Mouse (Mus musculus) liver, embryonic 15.5 days (tissue): ENCODE results near the gene Klhdc7a. TPM values are rescaled to one million over a fixed set of nuclear protein-coding genes. Genes with fewer than 3 reads are reported as not detected.

ENCODE experiments used
- ATAC-seq: fragments of 200-750 bp; cut with Nextera tagmentation; 2 replicates; pipeline ENCODE4 v1.8.0; 2017; ENCODE audit warnings: moderate number of reproducible peaks, mild to moderate bottlenecking, moderate library complexity; ENCODE audit not compliant: insufficient read depth
- H3K27ac ChIP-seq: fragments of 300-500 bp; sonication (generic); replicated peaks from 2 replicates; pipeline ENCODE4 v1.5.1; 2015; ENCODE audit warnings: mild to moderate bottlenecking, inconsistent platforms
- H3K27me3 ChIP-seq: fragments of 300-500 bp; sonication (generic); 2 replicates; pipeline ENCODE4 v1.6.1; 2015; ENCODE audit warnings: mild to moderate bottlenecking, inconsistent platforms
- H3K36me3 ChIP-seq: fragments of 300-500 bp; sonication (generic); replicated peaks from 2 replicates; pipeline ENCODE4 v1.6.1; 2015; ENCODE audit warnings: moderate library complexity, mild to moderate bottlenecking, inconsistent platforms
- H3K4me1 ChIP-seq: fragments of 300-500 bp; sonication (generic); replicated peaks from 2 replicates; pipeline ENCODE4 v1.6.1; 2015; ENCODE audit warnings: inconsistent platforms
- H3K4me2 ChIP-seq: fragments of 300-500 bp; sonication (generic); 2 replicates; pipeline ENCODE4 v1.6.1; 2015; ENCODE audit warnings: moderate library complexity, mild to moderate bottlenecking, inconsistent platforms
- H3K4me3 ChIP-seq: fragments of 300-500 bp; sonication (generic); replicated peaks from 2 replicates; pipeline ENCODE4 v1.5.1; 2015; ENCODE audit warnings: mild to moderate bottlenecking, inconsistent platforms
- H3K9ac ChIP-seq: fragments of 300-500 bp; sonication (generic); 2 replicates; pipeline ENCODE4 v1.6.1; 2015; ENCODE audit warnings: moderate library complexity, mild to moderate bottlenecking, inconsistent platforms
- H3K9me3 ChIP-seq: fragments of 300-500 bp; sonication (generic); replicated peaks from 2 replicates; pipeline ENCODE4 v1.6.1; 2016; ENCODE audit warnings: inconsistent platforms
- WGBS: fragments of 180-500 bp; shearing (Covaris S2); methylation state at CpG from one replicate; pipeline ENCODE4 v1.1.7; 2015; ENCODE audit warnings: mixed read lengths; ENCODE audit not compliant: insufficient replicate concordance; 5-methylcytosine and 5-hydroxymethylcytosine counted together
- polyA plus RNA-seq: library from polyadenylated mRNA; unstranded; fragments of >200 nt; fragmentation: Nextera tagmentation; extraction: Ambion mirVana; gene quantifications from 2 replicates; pipeline ENCODE4 v1.2.1, GENCODE M21; 2015

The Klhdc7a gene
- polyA plus RNA-seq, 1 experiment from 2014 or later, result 0.52 TPM

DNA sequence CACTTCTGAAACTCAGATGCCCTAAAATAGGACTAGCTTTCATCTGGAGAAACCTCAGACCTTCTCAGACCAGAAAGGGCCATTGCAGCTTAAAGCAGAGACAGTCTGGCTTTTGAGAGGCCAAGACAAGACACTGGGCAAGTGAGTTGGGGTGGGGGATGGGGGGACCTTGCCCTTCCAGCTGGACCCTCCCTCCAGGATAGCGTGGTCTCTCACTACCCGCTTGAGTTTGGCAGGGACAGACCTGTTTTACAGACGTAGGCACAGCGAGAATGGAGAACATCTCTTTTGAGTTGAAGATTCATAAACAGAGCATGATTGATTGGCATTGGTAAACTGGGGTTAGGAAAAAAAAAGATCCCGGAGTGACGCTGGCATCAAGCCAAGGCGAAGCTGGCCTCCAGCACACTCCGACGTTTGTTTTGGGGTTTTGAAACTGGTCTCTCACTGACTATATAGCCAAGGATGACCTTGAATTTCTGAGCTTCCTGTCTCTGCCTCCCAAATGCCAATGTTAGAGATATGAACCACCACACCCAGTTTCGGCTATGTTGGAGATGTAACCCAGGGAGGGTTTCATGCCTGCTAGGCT is 7.0 kb downstream of the Klhdc7a start:
- Histone ChIP-seq H3K4me3 (no peak overlapping the region), H3K27me3 (no peaks in the 10 kb centered on the region), H3K36me3 (no peaks in the 10 kb centered on the region), H3K4me1 (no peaks in the 10 kb centered on the region), H3K9me3 (no peaks in the 10 kb centered on the region), H3K4me2 (no peak overlapping the region), H3K27ac (no peak overlapping the region), H3K9ac (no peak overlapping the region)
- WGBS, result 68% methylated on average over 10 of the region's 10 CpGs
- ATAC-seq, result no peak

DNA sequence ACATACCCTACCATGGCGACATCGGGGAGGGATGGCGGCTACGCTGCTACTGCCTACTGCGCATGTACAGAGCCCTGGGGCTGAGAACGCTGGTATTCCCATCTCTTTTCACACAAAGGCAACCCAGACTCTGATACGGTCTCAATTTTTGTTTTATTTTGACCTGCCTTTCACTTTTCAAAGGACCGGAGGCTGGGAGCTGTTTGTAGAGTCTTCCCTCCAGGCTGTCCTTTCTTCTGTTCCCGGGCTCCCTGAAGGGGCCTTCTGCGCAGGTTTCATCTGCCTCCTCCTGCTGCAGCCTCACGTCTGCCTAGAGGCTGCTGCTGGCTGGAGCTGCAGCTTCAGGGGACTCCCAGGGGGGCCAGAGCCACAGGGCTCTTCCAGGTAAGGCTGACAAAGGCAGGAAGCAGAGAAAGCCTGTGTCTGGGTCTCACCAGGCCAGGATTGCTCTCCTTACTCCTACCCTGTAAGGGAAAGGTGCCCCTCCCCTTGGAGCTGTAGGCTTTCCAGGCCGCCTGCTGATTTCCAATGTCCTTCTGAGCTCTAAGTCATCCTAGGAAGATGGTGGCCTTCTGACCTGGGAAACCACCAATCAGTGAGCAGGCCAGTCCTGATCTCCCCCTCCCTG is 7.6 kb downstream of the Klhdc7a start:
- H3K36me3 ChIP-seq, result no peaks in the 10 kb centered on the region
- ATAC-seq, result no peak

GRCm38 (mm10) chr4:139959188-139959587 is 8.6 kb downstream of the Klhdc7a start:
- 60% methylated on average over 3 of the region's 3 CpGs for WGBS
- Histone ChIP-seq H3K9me3 (no peaks in the 10 kb centered on the region), H3K4me1 (no peaks in the 10 kb centered on the region), H3K9ac (no peak overlapping the region), H3K4me3 (no peak overlapping the region), H3K36me3 (no peaks in the 10 kb centered on the region), H3K27me3 (no peaks in the 10 kb centered on the region), H3K27ac (no peak overlapping the region), H3K4me2 (no peak overlapping the region)
- ATAC-seq, result no peak

More for the DNA sequence above, 7.6 kb downstream of the Klhdc7a start:
- Histone ChIP-seq H3K9me3 (no peaks in the 10 kb centered on the region), H3K4me1 (no peaks in the 10 kb centered on the region), H3K4me3 (no peak overlapping the region), H3K27ac (no peak overlapping the region), H3K9ac (no peak overlapping the region), H3K4me2 (no peak overlapping the region), H3K27me3 (no peaks in the 10 kb centered on the region)
- 71% methylated on average over 12 of the region's 12 CpGs for WGBS

DNA sequence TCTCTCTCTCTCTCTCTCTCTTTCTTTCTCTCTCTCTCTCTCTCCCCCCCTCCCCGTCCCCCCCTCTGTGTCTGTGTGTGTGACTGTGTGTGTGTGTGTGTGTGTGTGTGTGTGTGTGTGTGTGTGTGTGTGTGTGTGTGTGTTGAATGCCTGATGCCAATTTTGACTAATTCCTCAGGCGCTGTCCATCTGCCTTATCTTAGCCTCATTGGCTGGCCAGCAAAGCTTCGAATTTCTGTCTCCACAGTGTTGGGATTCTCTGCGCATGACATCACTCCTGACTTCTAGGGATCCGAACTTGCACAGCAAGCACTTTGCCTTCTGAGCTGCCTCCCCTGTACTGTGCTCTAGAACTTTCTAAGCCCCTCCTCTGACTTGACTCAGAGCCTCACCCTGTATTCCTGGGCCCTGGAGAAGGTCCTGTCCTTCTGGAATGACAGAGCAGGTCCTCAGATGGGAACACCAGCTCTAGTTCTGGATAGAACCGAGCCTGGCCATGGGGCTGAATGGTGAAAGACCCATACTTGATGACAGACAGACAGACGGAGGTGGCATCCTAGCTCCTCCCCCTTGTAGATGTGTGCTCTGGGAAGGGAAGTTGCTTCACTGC is 16.8 kb downstream of the Klhdc7a start:
- Histone ChIP-seq H3K4me3 (no peak overlapping the region), H3K4me1 (no peaks in the 10 kb centered on the region), H3K9ac (no peak overlapping the region), H3K36me3 (no peaks in the 10 kb centered on the region), H3K27me3 (0 out of 2 replicates have a peak, but pooled peaks cover 6% of the 10 kb centered on the region), H3K27ac (no peak overlapping the region), H3K9me3 (no peaks in the 10 kb centered on the region), H3K4me2 (no peak overlapping the region)
- ATAC-seq, result no peak
- 41% methylated on average over 6 of the region's 7 CpGs for WGBS

- Histone ChIP-seq H3K27ac (no peak overlapping the region), H3K4me1 (no peaks in the 10 kb centered on the region), H3K4me3 (no peak overlapping the region), H3K4me2 (peak overlapping the region; percentile 11; the same call in 1 of the 2 replicates), H3K9ac (no peak overlapping the region), H3K9me3 (no peaks in the 10 kb centered on the region), H3K36me3 (no peaks in the 10 kb centered on the region), H3K27me3 (0 out of 2 replicates have a peak, but pooled peaks cover 6% of the 10 kb centered on the region)
- ATAC-seq, result no peak
- WGBS, result 2% methylated on average over 20 of the region's 20 CpGs
Observed at GRCm38 (mm10) chr4:139950431-139950848, 17.4 kb downstream of the Klhdc7a start.

DNA sequence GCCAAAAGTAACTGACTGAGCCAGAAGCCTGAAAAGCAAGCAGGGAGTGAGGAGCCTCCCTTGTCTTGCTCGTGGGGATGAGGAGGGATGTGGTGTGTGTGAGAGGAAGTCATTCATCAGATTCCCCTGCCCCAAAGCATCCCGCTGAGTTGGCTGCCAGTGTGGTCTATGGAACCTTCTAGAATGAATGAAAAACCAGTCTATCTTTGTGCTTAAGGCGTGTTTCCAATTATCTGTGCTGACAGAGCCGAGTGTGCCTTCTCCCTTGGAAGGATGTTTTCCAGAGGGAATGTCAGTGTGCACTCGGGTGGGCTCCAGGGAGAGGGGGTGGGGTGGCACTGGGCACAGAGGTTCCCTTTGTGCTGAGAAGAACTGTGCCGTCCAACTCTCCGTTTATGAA is 19.2 kb downstream of the Klhdc7a start:
- H3K27ac ChIP-seq, result no peak overlapping the region
- no peak overlapping the region for H3K4me3 ChIP-seq
- H3K9me3 ChIP-seq, result no peaks in the 10 kb centered on the region
- no peaks in the 10 kb centered on the region for H3K4me1 ChIP-seq
- no peak for ATAC-seq
- WGBS, result 26% methylated on average over 7 of the region's 7 CpGs
- no peak overlapping the region for H3K9ac ChIP-seq
- no peak overlapping the region for H3K4me2 ChIP-seq
- H3K36me3 ChIP-seq, result no peaks in the 10 kb centered on the region
- H3K27me3 ChIP-seq, result 0 out of 2 replicates have a peak, but pooled peaks cover 6% of the 10 kb centered on the region

- Histone ChIP-seq H3K9me3 (no peaks in the 10 kb centered on the region), H3K9ac (no peak overlapping the region), H3K27ac (no peak overlapping the region), H3K4me3 (no peak overlapping the region), H3K4me1 (no peaks in the 10 kb centered on the region), H3K27me3 (0 out of 2 replicates have a peak, but pooled peaks cover 6% of the 10 kb centered on the region), H3K4me2 (no peak overlapping the region), H3K36me3 (no peaks in the 10 kb centered on the region)
- no peak for ATAC-seq
- 68% methylated on average over 2 of the region's 2 CpGs for WGBS
Observed at GRCm38 (mm10) chr4:139947341-139947740, 20.5 kb downstream of the Klhdc7a start.

- Histone ChIP-seq H3K4me3 (no peak overlapping the region), H3K9me3 (no peaks in the 10 kb centered on the region), H3K36me3 (no peaks in the 10 kb centered on the region), H3K27ac (no peak overlapping the region), H3K9ac (no peak overlapping the region), H3K4me1 (no peaks in the 10 kb centered on the region), H3K4me2 (no peak overlapping the region), H3K27me3 (no peaks in the 10 kb centered on the region)
- WGBS, result 51% methylated on average over 2 of the region's 2 CpGs
- ATAC-seq, result no peak
Observed at GRCm38 (mm10) chr4:139941831-139942230, 26.0 kb downstream of the Klhdc7a start.

DNA sequence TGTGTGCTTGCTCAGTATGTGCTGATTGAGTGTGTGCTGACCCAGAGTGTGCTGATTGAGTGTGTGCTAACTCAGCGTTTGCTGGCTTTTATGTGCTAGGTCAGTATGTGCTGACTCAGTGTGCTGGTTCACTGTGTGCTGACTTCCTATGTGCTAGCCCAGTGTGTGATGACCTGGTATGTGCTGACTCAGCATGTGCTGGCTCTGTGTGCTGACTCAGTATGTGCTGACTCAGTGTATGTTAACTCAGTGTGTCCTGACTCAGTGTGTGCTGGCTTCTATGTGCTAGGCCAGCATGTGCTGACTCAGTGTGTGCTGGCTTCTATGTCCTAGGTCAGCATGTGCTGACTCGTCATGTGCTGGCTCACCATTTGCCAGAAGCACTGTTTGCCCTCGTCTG is 32.3 kb downstream of the Klhdc7a start:
- Histone ChIP-seq H3K36me3 (no peaks in the 10 kb centered on the region), H3K4me2 (no peak overlapping the region), H3K9me3 (no peaks in the 10 kb centered on the region), H3K27me3 (peaks cover 11% of the 10 kb centered on the region; the same call in 1 of the 2 replicates), H3K4me3 (no peak overlapping the region), H3K4me1 (no peaks in the 10 kb centered on the region), H3K27ac (no peak overlapping the region), H3K9ac (no peak overlapping the region)
- 44% methylated on average over 3 of the region's 3 CpGs for WGBS
- no peak for ATAC-seq

DNA sequence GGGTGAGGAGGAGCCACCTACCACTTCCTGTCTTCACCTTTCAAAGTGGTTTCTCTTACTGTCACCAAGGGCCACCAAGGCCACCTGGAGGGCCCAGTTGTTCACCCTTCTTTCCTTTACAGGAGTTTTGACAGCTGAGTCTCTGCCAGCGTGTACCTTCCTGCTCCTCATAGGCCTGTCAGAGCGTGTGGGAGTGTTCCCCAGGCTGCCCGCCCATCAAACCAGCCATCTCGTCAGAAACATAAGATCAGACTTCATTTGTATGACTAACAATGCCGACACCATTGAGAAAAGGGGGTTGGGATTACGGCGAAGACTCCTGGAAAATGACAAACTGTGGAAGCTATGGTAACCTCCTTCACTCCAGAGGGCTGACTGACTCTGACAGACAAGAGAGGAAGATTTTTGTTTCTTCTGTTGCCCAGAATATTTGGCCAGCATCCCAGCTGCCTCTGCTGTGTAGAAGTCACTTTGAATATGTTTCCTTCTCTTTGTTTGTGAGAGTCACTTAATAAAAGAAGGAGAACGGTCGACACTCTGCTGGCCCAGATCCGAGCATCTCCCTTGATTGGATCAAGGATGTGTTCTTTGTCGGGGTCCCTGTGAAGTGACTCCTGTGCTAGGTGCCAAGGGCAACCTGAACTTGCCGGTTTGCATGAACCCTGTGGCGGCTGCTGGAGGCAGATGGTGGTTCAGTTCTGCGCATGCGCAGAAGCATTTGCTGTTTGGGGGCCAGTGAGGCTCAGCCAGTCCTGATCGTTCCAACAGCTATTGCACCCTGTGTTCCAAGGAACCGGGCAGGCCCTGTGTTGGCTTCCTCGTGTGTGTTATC is 34.6 kb downstream of the Klhdc7a start:
- Histone ChIP-seq H3K4me1 (no peaks in the 10 kb centered on the region), H3K9me3 (no peaks in the 10 kb centered on the region), H3K4me3 (no peak overlapping the region), H3K27me3 (peaks cover 11% of the 10 kb centered on the region; the same call in 1 of the 2 replicates), H3K9ac (no peak overlapping the region), H3K4me2 (no peak overlapping the region), H3K36me3 (no peaks in the 10 kb centered on the region), H3K27ac (no peak overlapping the region)
- 65% methylated on average over 18 of the region's 18 CpGs for WGBS
- no peak for ATAC-seq
